Mouse (Mus musculus): Measurements from ENCODE around the gene 2310011J03Rik. TPM values are rescaled to one million over a fixed set of nuclear protein-coding genes. Genes with fewer than 3 reads are reported as not detected.

Gene 2310011J03Rik
- total RNA-seq, 2 experiments from 2014 or later, result 19.9 to 21.0 TPM

DNA sequence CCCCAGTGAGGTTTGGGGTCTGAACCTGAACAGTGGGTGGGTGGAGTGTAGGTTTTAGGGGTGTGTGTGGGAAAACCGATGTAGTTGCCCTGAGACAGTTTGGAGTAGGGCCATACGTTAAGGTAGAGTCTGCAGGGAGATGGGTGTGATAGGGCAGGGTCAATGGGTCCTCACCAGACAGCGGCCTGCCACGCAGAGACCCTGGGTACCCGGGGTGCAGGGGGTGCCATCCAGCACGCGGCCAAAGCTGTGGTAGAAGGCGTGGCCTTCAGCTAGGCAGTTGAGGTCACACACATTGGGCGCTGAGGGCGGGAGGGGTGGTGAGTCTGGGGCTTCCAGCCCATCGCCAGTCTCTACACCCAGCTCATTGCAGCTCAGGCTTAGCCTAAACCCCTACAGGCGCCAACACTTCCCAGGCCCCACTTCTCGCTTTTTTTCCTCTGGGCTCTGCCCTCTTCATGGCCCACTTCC is 23.1 kb upstream of the 2310011J03Rik start:
- no peak for DNase-seq (ENCODE audit: extremely low spot score in 1 of 2, low spot score in 2 of 2)
- intact Hi-C loops (cut with DNase I), result loop anchor here (10.0 kb wide), 1 partner anchor 161 kb away; no protein-coding TSS in a partner anchor

DNA sequence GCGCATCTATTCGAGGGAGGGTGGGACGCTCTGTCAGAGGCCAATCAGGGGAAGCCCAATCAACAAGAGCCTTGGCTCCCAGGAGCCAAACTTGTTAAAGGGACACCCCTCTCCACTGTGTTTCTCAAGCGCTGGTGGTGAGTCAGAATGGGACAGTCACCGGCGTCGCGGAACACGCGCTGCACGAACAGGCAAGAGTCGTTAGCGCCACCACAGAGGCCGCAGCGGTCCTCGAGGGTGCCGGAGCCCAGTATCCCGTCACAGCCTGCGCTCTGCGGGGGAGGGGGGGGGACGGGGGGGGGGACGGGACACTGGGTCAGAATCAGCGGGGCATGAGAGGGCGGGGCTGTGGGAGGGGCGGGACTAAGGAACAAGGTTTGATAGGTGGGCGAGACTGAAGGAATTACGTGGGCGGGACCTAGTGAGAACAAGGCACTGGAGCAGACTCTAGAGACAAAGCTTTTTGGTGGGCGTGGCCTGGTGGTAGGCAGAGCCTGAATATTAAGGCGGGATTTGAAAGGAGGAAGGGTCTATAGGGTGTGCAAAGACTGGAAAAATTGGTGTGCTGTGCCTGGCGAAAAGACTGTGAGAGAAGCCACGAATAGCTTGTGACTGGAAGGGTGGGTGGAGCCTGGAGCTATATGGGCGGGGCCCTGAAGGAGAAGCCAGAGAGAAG is 22.6 kb upstream of the 2310011J03Rik start:
- DNase-seq (ENCODE audit: extremely low spot score in 1 of 2, low spot score in 2 of 2), result peak in 1 of 2 experiments; percentile 53
- intact Hi-C loops (cut with DNase I), result loop anchor here (10.0 kb wide), 1 partner anchor 162 kb away; no protein-coding TSS in a partner anchor

- intact Hi-C loops (cut with DNase I), result loop anchor here (10.0 kb wide), 1 partner anchor 162 kb away; no protein-coding TSS in a partner anchor
- no peak for DNase-seq (ENCODE audit: extremely low spot score in 1 of 2, low spot score in 2 of 2)
Observed at GRCm38 (mm10) chr10:80342305-80342748, 22.0 kb upstream of the 2310011J03Rik start.

- intact Hi-C loops (cut with DNase I), result loop anchor here (2.0 to 10.0 kb wide), 2 partner anchors 33 to 163 kb away; no protein-coding TSS in a partner anchor
- peak in 1 of 2 experiments; percentile 51 for DNase-seq (ENCODE audit: extremely low spot score in 1 of 2, low spot score in 2 of 2)
Observed at GRCm38 (mm10) chr10:80341491-80342304, 21.4 kb upstream of the 2310011J03Rik start.

DNA sequence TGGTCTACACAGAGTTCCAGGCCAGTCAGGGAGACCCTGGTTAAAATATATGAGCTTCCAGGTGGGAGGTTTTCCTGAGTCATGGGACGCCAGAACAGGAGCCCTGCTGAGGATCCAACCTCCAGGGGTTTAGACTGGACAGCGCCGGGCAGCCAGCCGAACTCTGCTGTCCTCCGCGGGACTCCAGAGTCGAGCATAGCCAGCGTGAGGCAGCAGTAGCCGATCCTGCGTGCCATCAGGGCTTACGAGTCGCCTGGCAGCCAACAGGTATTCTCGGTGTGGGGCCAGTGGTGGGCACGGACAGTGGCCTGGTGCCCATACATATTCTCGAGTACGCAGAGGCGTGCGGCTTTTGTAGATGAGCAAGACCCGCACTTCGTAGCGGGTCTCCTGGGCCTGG is 20.7 kb upstream of the 2310011J03Rik start:
- intact Hi-C loops (cut with DNase I), result loop anchor here (2.0 to 10.0 kb wide), 2 partner anchors 34 to 164 kb away; no protein-coding TSS in a partner anchor
- DNase-seq (ENCODE audit: extremely low spot score in 1 of 2, low spot score in 2 of 2), result no peak

DNA sequence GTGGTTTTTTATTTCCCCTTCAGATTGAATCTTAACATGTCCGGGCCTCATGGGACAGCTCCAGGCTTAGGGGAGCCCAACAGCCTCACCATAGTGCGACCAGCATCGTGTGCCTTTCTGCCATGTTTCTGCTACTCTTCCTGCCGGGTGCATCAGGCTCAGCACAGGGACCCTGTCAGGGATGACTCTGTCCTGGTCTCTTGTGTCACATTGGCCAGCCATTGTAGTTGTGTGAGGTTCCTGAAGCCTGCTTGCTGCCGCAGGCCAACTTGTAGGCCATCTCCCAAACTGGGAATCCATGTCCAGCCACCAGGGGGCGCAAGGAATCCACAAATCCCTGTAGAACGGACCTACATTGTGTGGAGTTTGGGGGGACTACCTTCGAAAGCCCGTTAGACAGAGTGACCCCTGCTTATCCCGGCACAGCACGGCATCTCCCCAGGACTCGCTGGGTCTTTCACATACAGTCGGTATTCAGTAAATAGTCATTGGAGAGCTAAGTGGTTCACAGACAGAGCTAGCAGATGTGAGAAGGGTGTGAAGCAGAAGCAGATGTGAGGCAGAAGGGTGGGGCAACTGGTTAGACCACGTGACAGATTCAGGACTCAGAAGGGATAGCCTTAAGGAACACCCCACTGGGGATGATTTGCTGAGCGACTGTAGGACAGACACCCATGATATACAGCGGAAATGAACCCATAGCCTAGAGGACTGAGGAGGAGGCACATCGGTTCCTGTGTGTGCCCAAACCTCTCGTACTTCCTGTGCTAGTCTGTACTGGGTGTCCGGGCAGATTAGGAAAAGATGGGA is 19.8 kb upstream of the 2310011J03Rik start:
- DNase-seq (ENCODE audit: extremely low spot score in 1 of 2, low spot score in 2 of 2), result peak; percentile 74 to 86
- intact Hi-C loops (cut with DNase I), result loop anchor here (2.0 to 10.0 kb wide), 2 partner anchors 35 to 165 kb away; no protein-coding TSS in a partner anchor

DNA sequence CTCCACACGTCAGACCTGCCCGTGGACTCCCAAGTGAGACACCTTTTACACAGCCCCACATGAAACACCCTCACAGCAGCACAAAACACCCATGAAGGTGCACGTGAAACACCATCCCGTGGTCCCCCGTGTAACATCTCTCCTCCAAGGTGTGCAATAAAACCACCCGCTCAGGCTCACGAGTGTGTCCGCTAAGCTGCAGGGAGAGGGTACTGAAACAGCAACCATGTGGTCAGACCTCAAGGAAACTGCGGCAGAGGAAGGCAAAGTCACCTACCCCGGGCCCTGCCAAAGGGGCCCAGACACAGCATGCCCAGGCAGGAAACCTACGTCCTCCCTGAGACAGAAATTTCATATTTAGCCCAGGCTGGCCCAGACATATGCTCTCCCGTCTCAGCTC is 15.9 kb upstream of the 2310011J03Rik start:
- no peak for DNase-seq (ENCODE audit: extremely low spot score in 1 of 2, low spot score in 2 of 2)
- intact Hi-C loops (cut with DNase I), result no loop called here

DNA sequence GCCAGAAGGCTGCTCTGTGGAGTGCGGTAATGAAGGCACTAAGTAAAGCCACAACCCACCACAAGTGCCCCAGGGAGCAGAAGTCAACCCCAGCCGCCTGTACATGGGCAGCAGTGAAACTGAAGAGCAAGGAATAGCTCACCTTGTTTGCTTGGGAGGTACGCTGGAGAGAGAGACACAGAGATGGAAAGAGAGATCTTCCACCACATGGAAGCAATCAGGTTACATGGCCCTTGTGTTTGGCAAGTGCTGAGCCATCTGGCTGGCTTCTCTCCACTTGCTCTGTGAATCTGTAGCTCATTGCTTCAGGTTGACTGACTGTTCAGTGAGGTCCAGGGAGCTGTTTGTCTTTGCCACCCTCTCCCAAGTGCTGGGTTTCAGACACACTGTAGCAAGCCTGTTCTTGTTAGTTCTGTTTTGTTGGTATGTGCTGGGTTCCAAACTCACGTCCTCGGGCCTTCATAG is 12.2 kb upstream of the 2310011J03Rik start:
- DNase-seq (ENCODE audit: extremely low spot score in 1 of 2, low spot score in 2 of 2), result no peak
- intact Hi-C loops (cut with DNase I), result no loop called here

DNA sequence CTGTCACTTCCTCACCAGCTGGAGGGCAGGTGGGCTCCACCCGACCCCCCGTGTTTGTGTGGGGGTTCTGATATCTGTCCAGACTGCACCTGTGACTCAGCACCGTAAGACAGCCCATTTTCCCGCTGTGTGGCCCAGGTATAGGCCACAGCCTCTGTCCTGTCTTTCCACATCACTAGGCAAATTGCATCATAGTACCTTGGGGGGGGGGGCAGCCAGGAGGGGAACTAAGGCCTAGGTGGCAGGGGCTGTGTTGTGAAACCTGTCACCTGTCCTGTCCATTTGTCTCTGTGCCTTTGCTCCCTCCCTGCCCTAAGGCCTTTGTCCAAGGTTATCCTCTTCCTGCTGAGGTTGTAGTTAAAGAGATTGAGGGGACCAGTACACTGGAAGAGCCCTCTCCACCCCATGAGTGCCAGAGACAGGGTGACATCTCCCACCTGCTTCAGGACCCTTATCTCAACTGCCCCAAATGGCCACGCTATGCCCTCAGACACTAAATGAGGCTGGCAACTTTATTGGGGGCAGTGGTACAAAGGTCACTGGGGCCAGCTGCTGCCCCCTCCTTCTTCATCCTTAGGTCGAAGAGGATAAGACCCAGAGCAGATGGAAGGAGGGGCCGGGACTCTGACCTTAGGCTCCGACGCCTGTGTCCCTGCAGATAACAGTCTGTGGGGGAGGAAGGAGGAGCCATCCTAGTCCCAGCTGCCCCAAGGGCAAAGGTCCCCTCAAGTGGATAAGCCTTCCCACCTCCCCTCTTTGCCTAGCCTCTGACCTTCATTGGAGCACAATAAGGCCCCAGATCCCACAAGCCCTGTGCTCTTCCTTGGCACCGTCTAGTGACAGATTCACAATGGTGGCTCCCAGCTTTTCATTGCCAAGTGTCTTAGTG is 11.5 kb upstream of the 2310011J03Rik start:
- no peak for DNase-seq (ENCODE audit: extremely low spot score in 1 of 2, low spot score in 2 of 2)
- intact Hi-C loops (cut with DNase I), result no loop called here

DNA sequence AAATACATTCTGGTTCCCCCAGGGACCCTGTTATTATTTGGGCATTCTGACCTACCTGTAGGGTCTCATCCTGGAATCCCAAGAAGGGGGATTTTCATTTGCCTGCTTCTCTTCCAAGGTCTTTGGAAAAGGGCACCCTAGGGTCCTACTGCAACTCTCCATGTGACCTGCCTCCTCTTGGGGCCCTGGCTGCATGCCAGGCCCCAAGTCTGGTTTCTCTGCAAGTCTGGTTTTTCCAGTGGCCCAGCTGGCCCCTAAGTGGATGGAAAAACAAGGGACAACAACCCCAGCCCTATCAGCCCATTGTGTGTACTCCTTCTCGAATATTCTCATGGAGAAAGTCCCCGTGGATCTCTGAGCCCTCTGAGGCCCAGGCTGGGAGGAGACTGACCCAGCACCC is 10.6 kb upstream of the 2310011J03Rik start:
- DNase-seq (ENCODE audit: extremely low spot score in 1 of 2, low spot score in 2 of 2), result no peak
- intact Hi-C loops (cut with DNase I), result no loop called here

GRCm38 (mm10) chr10:80330084-80330483 is 9.7 kb upstream of the 2310011J03Rik start:
- DNase-seq (ENCODE audit: extremely low spot score in 1 of 2, low spot score in 2 of 2), result no peak

DNA sequence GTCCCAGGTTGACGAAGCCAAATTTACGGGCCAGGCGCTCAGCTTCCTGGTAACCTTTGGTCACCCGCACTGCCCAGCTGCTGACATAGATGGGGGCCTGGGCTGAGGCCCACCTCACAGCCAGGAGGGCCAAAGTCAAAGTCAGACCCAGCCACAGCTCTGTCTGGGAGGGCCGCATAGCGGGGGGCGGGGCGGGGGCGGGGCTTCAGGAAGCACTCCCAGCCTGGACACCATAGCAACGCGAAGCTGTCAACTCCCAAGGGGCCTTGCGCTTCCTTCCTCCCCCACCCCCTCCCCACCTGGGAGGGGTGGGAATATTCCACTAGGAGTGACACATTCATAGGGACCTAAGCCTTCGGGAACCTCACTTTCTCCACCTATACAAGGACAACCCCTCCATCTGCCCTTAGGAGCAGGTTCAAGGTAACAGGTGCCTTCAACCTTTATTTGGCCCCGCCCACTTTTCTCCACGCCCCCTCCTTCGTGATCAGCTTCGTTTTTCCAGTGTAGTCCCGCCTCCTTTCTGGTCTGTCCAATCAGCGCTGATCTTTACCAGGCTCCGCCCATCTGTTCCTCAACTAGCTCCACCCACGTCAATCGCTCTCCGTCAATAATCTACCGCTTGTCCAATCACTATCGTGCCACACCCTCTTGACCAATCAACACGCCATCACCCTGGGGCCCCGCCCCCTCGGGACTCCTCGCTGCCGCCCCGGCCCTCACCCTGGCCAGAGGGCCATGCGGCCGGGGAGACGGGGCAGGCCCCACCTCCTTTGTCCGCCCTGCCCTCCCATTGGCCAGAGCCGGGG is 9.1 kb upstream of the 2310011J03Rik start, which contains the start of the genes Pcsk4 and Reep6:
TSS of gene Pcsk4 (minus strand) at position 226 of the 809 bp plus-strand sequence.
TSS of gene Reep6 (plus strand) at position 681 of the 809 bp plus-strand sequence.
- intact Hi-C loops (cut with DNase I), result no loop called here
- DNase-seq (ENCODE audit: extremely low spot score in 1 of 2, low spot score in 2 of 2), result peak; percentile 96 to 99

More at GRCm38 (mm10) chr10:80330084-80330483, 9.7 kb upstream of the 2310011J03Rik start:
- intact Hi-C loops (cut with DNase I), result no loop called here

DNA sequence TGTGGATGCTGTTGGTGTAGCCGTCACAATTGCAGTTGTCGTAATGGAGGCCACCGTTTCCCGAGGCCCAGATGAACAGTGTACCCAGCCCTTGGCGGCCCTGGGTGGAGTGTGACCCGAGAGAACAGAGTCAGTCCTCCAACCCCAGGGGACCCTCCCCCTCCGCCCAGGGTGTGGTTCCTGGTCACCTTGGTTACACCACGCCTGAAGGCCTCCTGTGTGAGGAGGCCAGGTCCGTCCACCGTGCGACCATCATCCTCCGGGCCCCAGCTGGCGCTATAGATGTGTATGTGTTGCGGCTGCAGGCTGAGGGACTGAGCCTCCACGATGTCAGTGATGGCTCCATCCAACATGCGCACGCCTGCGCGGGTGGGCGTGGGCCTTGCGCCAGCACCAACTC is 4.7 kb upstream of the 2310011J03Rik start:
- intact Hi-C loops (cut with DNase I), result no loop called here

DNA sequence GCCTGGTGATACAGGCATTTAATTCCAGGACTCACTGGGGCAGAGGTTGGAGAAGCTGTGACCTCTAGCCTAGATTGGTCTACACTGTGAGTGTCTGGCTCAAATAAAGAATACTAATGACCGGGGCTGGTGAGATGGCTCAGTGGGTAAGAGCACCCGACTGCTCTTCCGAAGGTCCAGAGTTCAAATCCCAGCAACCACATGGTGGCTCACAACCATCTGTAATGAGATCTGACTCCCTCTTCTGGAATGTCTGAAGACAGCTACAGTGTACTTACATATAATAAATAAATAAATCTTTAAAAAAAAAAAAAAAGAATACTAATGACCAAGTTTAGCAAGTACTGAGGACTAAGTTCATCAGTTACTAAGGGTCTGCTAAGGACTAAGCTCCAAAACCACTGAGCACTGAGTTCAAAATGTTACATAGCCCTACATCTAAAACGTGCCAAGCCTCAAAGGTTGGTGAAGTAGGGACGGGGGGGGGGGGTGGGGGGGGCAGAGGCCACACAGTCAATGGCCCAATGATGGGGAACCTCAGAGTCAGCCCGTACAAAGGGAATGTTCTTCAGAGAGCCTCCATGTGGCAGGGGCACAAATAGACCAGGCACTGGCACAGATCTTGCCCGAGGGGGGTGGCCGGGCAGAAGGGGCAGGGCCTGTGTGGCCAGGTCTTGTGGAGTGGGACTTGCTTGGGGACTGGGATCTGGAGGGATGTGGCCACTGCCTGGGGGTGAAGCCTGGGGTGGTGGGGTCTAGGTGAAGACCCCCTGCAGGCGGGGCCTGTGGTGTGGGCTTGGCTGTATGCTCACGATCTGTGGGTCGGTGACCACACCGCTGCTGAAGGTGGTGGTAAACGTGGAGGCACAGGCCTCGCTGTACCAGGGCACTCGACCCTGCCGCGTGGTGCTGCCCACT is 4.0 kb upstream of the 2310011J03Rik start:
- peak in 1 of 2 experiments; percentile 44 for DNase-seq (ENCODE audit: extremely low spot score in 1 of 2, low spot score in 2 of 2)
- intact Hi-C loops (cut with DNase I), result no loop called here

More for the DNA sequence above, 4.7 kb upstream of the 2310011J03Rik start:
- peak in 1 of 2 experiments; percentile 52 for DNase-seq (ENCODE audit: extremely low spot score in 1 of 2, low spot score in 2 of 2)

GRCm38 (mm10) chr10:80323261-80324119 is 3.2 kb upstream of the 2310011J03Rik start:
- peak in 1 of 2 experiments; percentile 81 for DNase-seq (ENCODE audit: extremely low spot score in 1 of 2, low spot score in 2 of 2)
- intact Hi-C loops (cut with DNase I), result no loop called here
